Mouse (Mus musculus) ES-Bruce4 (cell line): ENCODE results near the gene Sphk1. TPM values are rescaled to one million over a fixed set of nuclear protein-coding genes. Genes with fewer than 3 reads are reported as not detected.
A peak's percentile ranks its signal among the peaks of the same experiment; 100 is the strongest.

ENCODE experiments used
- H3K27ac ChIP-seq: 2 replicates; pipeline ENCODE4 v1.5.1; 2012; ENCODE audit warnings: low read length, inconsistent platforms; ENCODE audit not compliant: insufficient read depth
- H3K27me3 ChIP-seq: 2 replicates; pipeline ENCODE4 v1.6.1; 2012; ENCODE audit warnings: mild to moderate bottlenecking, low read length, inconsistent platforms; ENCODE audit not compliant: control insufficient read depth, poor library complexity, insufficient read depth, severe bottlenecking
- H3K36me3 ChIP-seq: 2 replicates; pipeline ENCODE4 v1.6.1; 2012; ENCODE audit warnings: inconsistent platforms, mild to moderate bottlenecking, low read length, moderate library complexity; ENCODE audit not compliant: control insufficient read depth, poor library complexity, insufficient read depth, severe bottlenecking
- H3K4me1 ChIP-seq: one replicate; pipeline ENCODE4 v1.8.1; 2011; ENCODE audit warnings: low read length; ENCODE audit not compliant: control insufficient read depth, insufficient read depth
- H3K4me3 ChIP-seq: 2 replicates; pipeline ENCODE4 v1.5.1; 2011; ENCODE audit warnings: low read depth, mild to moderate bottlenecking, low read length
- H3K9ac ChIP-seq: 2 replicates; pipeline ENCODE4 v1.6.1; 2012; ENCODE audit warnings: low read depth, mild to moderate bottlenecking, inconsistent platforms; ENCODE audit not compliant: poor library complexity, severe bottlenecking
- H3K9me3 ChIP-seq: replicated peaks from 2 replicates; pipeline ENCODE4 v1.6.1; 2012; ENCODE audit warnings: mild to moderate bottlenecking, low read length, inconsistent platforms; ENCODE audit not compliant: control insufficient read depth, poor library complexity, insufficient read depth, severe bottlenecking
- CTCF ChIP-seq: IDR thresholded peaks from one replicate; pipeline ENCODE4 v1.8.1; 2011; ENCODE audit warnings: low read depth, low read length
- EP300 ChIP-seq: IDR thresholded peaks from 2 replicates; pipeline ENCODE4 v1.6.1; 2011; ENCODE audit warnings: low read depth, low read length; ENCODE audit not compliant: insufficient read depth
- POLR2A ChIP-seq: IDR thresholded peaks from one replicate; pipeline ENCODE4 v1.8.1; 2011; ENCODE audit warnings: low read length; ENCODE audit not compliant: insufficient read depth
- polyA plus RNA-seq: library from polyadenylated mRNA; stranded (reverse); fragments of >200 nt; gene quantifications from 2 replicates; pipeline ENCODE4 v1.2.4, GENCODE M21; 2011; ENCODE audit warnings: low read depth; ENCODE audit not compliant: missing spikeins, insufficient read depth, insufficient read length

Sphk1 gene
- polyA plus RNA-seq, 1 experiment = 0.88 TPM

GRCm38 (mm10) chr11:116538142-116538735 lies 7.5 kb downstream of the Sphk1 start:
- no peak overlapping the region for H3K27ac ChIP-seq
- peaks cover 28% of the 10 kb centered on the region for H3K36me3 ChIP-seq
- no peak overlapping the region for H3K4me3 ChIP-seq
- no peaks in the 10 kb centered on the region for H3K4me1 ChIP-seq
- H3K9me3 ChIP-seq = no peaks in the 10 kb centered on the region
- no peak overlapping the region for H3K9ac ChIP-seq
- TF ChIP-seq CTCF (no peak), EP300 (no peak)
- peaks cover 1% of the 10 kb centered on the region; the same call in 1 of the 2 replicates for H3K27me3 ChIP-seq

- Histone ChIP-seq H3K27ac (no peak overlapping the region), H3K9me3 (no peaks in the 10 kb centered on the region), H3K36me3 (peaks cover 48% of the 10 kb centered on the region), H3K9ac (no peak overlapping the region), H3K4me3 (no peak overlapping the region), H3K27me3 (no peaks in the 10 kb centered on the region), H3K4me1 (no peaks in the 10 kb centered on the region)
- TF ChIP-seq CTCF (no peak), POLR2A (no peak), EP300 (no peak)
Observed at GRCm38 (mm10) chr11:116541183-116541582, 10.5 kb downstream of the Sphk1 start.

DNA sequence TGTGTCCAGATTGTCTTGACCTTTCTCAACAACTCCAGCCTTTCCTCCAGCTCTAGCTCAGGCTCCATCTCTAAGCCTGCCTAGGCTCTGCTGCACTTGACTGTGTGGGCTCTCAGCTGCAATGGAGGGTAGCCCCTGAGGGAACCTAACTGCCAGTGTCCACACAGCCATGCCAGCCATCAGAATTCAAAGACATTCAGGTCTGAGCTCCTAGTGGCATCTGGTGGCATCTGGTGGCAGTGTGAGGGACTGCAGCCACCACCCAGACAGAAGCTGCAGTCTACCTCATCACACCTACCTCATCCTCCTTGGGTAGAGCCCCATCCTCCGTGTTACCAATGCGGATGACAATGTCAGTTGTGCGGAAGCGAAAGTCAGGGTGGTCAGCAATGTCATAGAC lies 12.4 kb downstream of the Sphk1 start:
- no peak overlapping the region for H3K4me3 ChIP-seq
- H3K9me3 ChIP-seq = no peaks in the 10 kb centered on the region
- no peaks in the 10 kb centered on the region for H3K27me3 ChIP-seq
- H3K36me3 ChIP-seq = peaks cover 49% of the 10 kb centered on the region
- no peak overlapping the region for H3K9ac ChIP-seq
- no peak overlapping the region for H3K27ac ChIP-seq
- TF ChIP-seq POLR2A (no peak), CTCF (peak; percentile 56)
- H3K4me1 ChIP-seq = no peaks in the 10 kb centered on the region

- Histone ChIP-seq H3K9me3 (no peaks in the 10 kb centered on the region), H3K4me1 (no peaks in the 10 kb centered on the region), H3K27me3 (no peaks in the 10 kb centered on the region), H3K36me3 (peaks cover 26% of the 10 kb centered on the region), H3K4me3 (no peak overlapping the region), H3K9ac (no peak overlapping the region), H3K27ac (no peak overlapping the region)
- TF ChIP-seq EP300 (no peak), CTCF (no peak), POLR2A (no peak)
Observed at GRCm38 (mm10) chr11:116547296-116548060, 16.8 kb downstream of the Sphk1 start.

GRCm38 (mm10) chr11:116548780-116549179 lies 18.1 kb downstream of the Sphk1 start:
- no peaks in the 10 kb centered on the region for H3K9me3 ChIP-seq
- H3K27ac ChIP-seq = no peak overlapping the region
- no peak overlapping the region for H3K9ac ChIP-seq
- TF ChIP-seq POLR2A (no peak), EP300 (no peak), CTCF (no peak)
- no peak overlapping the region for H3K4me3 ChIP-seq
- peaks cover 21% of the 10 kb centered on the region for H3K36me3 ChIP-seq
- H3K4me1 ChIP-seq = no peaks in the 10 kb centered on the region
- no peaks in the 10 kb centered on the region for H3K27me3 ChIP-seq

DNA sequence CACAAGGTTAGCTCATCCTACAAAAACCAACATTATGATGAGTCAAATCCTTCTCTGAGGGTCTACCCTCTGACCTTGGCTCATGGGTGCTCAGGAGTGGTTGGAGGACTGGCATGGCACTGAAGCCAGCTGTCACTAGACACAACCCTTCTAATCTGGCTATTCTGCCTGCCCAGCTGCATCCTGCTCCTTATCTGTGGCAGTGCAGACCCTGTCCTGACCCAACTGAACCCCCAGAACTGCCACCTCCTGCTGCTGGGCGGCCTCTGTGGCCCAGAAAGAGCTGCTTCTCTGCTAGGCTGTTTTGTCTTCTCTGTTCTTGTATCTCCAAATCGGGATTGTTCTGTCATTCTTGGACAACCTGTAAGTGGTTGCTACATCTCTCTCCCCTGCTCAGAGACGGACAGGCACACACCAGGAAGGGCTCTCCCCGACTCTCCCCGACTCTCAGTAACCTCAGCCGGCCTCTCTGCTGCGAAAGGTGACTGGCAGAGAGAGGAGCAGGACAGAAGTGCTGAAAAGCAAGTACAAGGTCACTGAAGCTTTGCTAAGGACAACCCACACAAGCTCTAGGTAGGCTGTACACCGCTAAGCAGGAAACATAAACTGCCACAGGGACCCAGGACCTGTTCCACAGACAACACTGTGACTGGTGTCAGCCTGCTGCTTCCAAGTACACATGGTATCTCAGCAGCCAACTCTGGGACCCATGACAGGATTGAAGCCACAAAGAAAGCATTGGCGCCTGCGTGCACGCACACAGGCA lies 18.7 kb downstream of the Sphk1 start:
- H3K4me3 ChIP-seq = no peak overlapping the region
- H3K9me3 ChIP-seq = no peaks in the 10 kb centered on the region
- no peaks in the 10 kb centered on the region for H3K27me3 ChIP-seq
- peaks cover 16% of the 10 kb centered on the region for H3K36me3 ChIP-seq
- no peak overlapping the region for H3K27ac ChIP-seq
- TF ChIP-seq EP300 = no peak
- TF ChIP-seq POLR2A = no peak
- no peak for TF ChIP-seq CTCF
- no peak overlapping the region for H3K9ac ChIP-seq
- H3K4me1 ChIP-seq = no peaks in the 10 kb centered on the region
